Mouse (Mus musculus): ENCODE data around the gene Nap1l2. TPM values are rescaled to one million over a fixed set of nuclear protein-coding genes. Genes with fewer than 3 reads are reported as not detected.

Gene Nap1l2
- polyA plus RNA-seq, 1 experiment from 2014 or later = 20.3 TPM

GRCm38 (mm10) chrX:103138549-103138948, 47.9 kb downstream of the Nap1l2 start:
- Histone ChIP-seq H3K9ac (ENCODE audit: low read depth, low read length) (no peak overlapping the region), H3K27ac (ENCODE audit: low read depth, low read length) (no peak overlapping the region)
- no peak for ATAC-seq (ENCODE audit: low FRiP score)

More at GRCm38 (mm10) chrX:103138549-103138948, 47.9 kb downstream of the Nap1l2 start:
- Histone ChIP-seq H3K27me3 (ENCODE audit: control insufficient read depth, insufficient read depth, low read length) (no peaks in the 10 kb centered on the region; the same call in 1 of the 2 replicates), H3K4me2 (replicated peaks; ENCODE audit: low read depth, low read length) (no peak overlapping the region), H3K4me3 (ENCODE audit: low read depth, low read length) (no peak overlapping the region), H3K9me3 (ENCODE audit: control insufficient read depth, low read length) (no peaks in the 10 kb centered on the region), H3K36me3 (ENCODE audit: control insufficient read depth, insufficient read depth, low read length) (no peaks in the 10 kb centered on the region), H3K4me1 (replicated peaks; ENCODE audit: control insufficient read depth, insufficient read depth, low read length) (no peaks in the 10 kb centered on the region)
- no peak for DNase-seq (ENCODE audit: low spot score)
- 80% methylated on average over 3 of the region's 3 CpGs for WGBS

Other genes with a start within 250 kb of the Nap1l2 start
- gene Cdx4, start 134.8 kb upstream of the Nap1l2 start, polyA plus RNA-seq (2014; fragmentation: Nextera tagmentation; extraction: Ambion mirVana) = not detected in 2 replicates
- gene Chic1, start 169.8 kb upstream of the Nap1l2 start, polyA plus RNA-seq (2014; fragmentation: Nextera tagmentation; extraction: Ambion mirVana) = 6.2 and 8.5 TPM in 2 replicates
- gene Tsx, start 227.8 kb upstream of the Nap1l2 start, polyA plus RNA-seq (2014; fragmentation: Nextera tagmentation; extraction: Ambion mirVana) = 0.45 and 0.51 TPM in 2 replicates
- gene Gm26992, start 235.4 kb upstream of the Nap1l2 start, polyA plus RNA-seq (2014; fragmentation: Nextera tagmentation; extraction: Ambion mirVana) = not detected in 2 replicates

Measured in hindbrain, embryonic 11.5 days (tissue).